Mouse (Mus musculus) erythroid progenitor cell, adult 5-6 weeks (primary cell): Measurements from ENCODE around the gene Etnk2. TPM values are rescaled to one million over a fixed set of nuclear protein-coding genes. Genes with fewer than 3 reads are reported as not detected.
A peak's percentile ranks its signal among the peaks of the same experiment; 100 is the strongest.

Experiments
- ATAC-seq: replicated peaks from 2 replicates; pipeline ENCODE4 v1.8.0; 2016; ENCODE audit warnings: moderate number of reproducible peaks, mild to moderate bottlenecking, moderate TSS enrichment, inconsistent platforms; ENCODE audit not compliant: poor library complexity, low FRiP score, severe bottlenecking
- total RNA-seq, 2 experiments: library from RNA; stranded (forward) in 1 of 2; stranded (reverse) in 1 of 2; fragments of 150-400 nt in 1 of 2; fragments of 186-747, 209-891 nt in 1 of 2; gene quantifications; 2 replicates each; pipeline versions ENCODE4 v1.2.3 to v1.2.4; 2015 to 2017; ENCODE audit warnings: low replicate concordance in 2 of 2

Gene Etnk2
- total RNA-seq, 2 experiments from 2014 or later: not detected

DNA sequence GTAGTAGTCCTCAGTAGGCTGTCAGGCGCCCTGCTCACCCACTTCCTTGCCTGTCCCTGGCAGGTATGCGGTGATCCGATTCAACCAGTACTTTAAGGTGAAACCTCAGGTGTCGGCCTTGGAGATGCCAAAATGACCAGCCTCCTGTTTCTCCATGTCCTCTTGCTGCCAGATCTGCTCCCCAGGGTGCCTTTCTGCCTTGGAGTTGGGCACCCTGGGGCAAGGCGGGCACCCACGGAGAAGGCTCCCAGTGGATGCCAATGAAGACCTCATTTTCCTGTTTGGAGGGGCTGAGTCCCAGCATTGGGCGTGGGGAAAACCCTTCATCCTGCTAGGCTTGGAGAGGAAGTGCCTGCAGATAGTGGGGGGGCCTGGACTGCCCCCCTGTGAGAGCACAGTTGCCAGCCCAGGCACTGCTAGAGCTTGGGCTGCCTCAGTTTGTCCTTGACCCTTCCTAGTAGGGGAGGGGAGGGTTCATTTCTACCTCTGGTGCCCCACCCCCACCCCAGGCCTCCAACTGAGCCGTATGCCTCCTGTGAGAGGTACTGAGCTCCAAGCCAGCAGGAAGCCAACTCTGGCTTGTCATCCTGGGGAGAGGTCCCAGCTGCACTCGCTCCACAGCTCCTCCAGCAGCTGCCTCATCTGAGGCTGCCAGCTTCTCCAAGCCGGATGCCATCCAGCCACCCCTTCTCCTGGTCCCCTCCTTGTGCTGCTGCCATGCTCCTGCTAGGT, 16.0 kb downstream of the Etnk2 start:
- no peak for ATAC-seq

DNA sequence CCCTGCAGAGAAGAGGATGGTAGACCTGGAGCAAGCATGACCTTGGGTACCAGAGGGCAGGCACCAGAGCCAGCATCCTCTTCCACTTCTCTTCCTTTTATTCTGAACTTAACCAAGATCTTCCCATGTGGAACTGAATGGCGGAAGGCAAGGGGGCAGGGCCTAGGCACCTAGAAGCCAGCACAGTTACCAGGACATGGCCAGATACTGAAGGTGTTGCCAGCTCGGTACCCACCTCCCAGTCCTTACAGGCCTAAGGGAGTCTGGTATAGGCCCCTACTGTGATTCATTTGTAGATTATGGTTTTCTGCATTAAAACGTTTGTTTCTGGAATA, 16.6 kb downstream of the Etnk2 start:
- ATAC-seq: no peak

DNA sequence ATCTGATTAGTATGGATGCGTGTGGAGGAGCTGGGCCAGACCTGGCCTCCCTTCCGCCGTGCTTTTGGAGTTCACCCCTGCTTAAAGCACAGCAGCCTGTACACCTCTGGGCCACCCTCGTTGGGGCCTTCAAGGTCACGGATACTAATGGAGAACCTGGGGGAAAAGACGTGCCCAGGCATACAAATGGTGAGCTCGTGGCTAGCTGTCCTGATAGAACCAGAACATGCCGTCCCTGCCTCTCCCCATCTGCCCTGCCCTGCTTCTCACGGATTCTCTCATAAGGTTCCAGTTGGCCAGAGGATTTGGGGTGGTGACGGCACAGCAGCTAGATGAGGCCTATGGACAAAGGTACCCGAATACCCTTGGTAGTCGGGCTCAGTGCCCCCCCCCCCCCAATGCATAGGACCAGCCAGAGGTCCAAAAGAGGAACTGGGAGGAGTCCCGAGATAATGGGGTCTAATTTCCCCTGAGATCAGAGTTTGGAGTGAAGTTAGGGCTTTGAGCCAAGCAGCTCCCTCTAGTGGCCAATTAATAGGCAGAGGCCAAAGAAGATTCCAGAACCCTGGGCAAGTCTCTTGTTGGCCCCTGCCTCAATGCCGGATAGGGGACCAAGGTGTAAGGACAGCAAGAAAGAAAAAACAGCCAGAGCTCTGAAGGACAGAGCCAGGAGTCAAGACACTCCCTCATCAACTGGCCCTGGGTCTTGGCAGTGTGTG, 17.1 kb downstream of the Etnk2 start:
- no peak for ATAC-seq

DNA sequence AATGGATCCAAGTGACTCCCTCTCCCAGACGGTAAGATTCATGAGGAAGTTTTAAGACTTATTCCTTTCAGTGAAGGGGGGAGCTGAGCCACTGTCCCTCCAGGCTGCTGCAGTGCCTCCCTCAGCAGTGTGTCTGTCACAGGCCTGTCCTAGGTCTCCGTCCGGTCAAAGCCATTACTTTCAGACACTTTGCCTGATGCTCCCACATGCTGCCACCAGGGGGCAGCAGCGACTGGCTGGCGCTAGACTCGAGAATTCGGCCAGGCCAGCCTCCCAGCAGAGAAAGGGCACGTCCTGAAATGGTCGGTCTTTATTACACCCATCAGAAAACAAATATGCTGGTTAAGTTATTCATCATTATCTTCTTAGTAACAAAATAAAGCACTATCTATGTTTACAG, 18.6 kb downstream of the Etnk2 start:
- ATAC-seq: peak; percentile 59; the same call in 1 of the 2 replicates

DNA sequence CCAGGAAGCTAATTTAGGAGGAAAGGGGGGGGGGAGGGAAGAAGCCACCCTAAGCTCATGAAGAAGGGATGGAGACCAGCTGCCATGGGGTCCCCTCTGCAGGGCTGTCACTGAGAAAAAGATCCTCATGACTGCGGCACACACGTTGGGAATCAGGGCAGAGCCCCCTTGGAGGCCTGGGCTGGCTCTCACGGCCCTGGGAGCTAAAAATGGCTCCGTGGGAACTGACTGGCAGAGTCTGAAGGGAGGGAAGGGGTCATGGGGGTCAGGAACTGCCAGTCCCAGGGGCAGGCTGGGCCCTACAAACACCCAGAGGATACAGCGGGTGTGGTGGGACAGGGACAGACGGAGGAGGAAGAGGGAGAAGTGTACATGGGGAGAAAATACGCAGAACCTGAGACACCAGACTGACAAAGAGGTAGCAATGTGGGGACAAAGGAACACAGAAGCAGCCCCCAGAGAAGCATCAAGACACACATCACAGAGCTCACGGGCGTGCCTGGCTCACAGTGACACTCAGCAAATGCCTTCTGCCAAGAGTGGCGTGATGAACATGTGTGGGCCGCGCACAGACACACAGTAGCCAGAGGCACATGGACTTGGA, 19.3 kb downstream of the Etnk2 start:
- ATAC-seq: no peak

DNA sequence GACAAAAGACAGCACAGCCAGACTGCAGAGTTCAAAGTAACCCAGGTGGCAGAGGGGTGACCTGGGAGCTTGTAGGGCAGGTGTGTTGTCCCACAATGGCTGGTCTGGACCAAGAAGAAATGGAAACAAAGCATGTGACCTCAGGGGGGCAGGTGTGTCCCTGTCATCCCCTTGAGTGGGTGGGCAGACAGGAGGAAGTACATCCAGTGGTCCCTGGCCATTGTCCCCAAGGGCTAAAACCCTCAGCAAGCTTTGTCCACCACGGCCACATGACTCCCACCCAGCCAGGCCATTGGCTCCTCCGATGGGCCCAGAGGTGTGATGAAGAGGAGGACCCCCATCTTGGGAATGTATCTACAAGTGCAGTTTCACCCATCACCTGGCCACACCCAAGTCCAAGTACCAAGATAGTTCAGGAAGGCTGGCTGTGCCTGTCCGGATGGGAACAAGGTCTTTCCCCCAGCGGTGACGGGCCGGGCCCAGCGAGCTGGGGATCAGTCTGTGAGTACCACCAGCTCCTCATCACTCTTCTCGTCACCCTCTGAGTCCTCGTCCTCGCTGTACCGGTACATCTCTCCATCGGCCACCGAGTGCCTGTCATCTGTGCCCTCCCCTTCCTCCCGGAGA, 19.9 kb downstream of the Etnk2 start:
- no peak for ATAC-seq

DNA sequence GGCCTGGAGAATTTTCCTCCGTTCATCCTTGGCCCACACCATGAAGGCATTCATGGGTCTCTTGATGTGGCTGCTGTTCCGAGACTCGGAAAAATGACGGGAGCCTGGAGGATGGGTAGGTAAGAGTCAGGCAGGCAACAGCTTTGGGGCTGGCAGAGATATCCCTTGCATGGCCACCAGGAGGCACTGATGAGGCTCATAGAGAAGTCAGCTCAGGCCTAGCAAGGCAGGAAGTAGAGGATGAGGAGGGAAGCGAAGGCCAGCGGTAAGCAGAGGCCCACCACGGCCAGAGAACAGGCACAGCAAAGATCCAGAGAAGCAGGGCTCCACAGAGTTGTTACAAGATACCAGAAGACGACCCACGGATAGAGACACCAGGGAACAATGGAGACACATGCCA, 22.1 kb downstream of the Etnk2 start:
- ATAC-seq: no peak

DNA sequence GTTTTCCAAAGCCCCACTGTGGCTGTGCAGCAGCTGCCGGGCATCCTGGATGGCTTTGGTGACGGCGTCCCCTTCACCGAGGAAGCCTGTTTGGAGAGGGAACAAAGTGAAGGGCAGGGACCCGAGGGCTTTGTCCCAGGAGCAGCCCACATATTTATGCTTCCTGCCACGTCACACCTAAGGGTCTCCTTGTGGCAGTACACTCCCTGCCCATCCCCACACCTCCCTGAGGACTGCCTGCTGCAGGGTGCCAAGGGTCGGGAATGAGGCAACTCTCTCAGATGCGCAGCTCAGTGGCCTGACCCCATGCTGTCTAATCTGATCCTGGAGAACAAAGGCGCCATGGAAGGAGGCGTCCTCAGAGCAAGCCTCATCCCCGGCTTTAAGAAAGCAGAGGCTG, 22.8 kb downstream of the Etnk2 start:
- no peak for ATAC-seq

DNA sequence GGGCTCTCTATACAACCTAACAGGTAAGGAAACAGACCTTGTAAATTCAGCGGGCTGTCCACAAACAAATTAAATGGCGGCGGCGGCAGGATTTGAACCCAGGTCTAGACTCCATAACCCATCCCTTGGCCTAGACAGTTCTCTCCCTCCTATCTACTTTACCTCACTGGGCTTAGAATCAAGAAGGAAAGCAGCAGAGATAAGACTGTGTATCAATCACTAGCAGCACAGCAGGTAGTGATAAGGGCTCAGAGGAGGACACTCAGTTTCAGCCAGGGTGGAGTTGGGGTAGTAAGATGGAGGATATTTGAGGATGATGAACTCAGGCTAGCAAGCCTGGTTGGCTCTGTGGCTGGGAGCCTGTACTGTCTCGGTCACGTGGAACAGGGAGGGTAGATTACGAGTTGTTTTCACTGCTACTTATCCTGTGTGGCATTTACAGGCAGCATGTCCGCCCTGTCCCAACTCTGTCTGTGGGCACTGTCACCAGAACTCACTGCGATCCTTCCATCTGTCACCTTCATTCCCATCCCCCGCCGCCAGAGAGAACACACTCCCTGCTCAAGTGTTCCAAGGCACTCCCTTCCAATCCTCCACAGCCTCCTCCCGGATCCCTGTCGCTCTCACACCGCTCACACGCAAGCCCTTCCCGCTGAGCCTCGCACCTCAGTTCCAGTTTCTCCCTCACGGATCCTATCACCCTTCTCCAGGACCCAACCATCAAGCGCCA, 24.3 kb downstream of the Etnk2 start:
- ATAC-seq: no peak

DNA sequence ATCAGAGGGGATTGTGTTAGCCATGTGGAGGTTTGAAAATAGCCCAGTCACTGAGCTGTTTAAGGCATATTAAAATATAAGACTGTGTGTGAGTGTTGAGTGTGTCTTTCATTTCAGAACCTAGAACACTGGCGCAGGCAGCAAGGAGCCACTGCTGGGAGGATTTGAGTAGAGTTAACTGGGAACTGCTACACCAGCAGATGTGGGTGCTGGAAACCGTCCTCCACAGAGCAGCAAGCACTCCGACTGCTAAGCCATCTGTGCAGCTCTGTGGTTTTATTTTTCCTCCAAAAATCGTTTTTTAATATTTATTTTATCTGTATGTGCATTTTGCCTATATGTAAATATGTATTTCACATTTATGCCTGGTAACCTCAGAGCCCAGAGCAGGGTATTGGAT, 31.3 kb downstream of the Etnk2 start:
- no peak for ATAC-seq

DNA sequence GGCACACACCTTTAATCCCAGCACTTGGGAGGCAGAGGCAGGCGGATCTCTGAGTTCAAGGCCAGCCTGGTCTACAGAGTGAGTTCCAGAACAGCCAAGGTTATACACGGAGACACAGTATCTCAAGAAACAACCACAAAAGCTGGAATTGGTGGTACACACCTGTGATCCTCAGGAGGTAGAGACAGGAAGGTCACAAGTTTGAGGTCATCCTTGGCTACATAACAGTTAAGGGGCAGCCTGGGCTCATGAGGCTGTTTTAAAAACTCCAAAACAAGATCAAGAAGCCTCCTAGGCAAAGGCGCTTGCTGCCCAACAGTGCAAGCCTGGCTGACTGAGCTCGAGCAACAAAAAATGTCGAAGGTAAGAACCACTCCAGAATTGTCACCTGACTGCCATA, 33.3 kb downstream of the Etnk2 start:
- ATAC-seq: no peak

DNA sequence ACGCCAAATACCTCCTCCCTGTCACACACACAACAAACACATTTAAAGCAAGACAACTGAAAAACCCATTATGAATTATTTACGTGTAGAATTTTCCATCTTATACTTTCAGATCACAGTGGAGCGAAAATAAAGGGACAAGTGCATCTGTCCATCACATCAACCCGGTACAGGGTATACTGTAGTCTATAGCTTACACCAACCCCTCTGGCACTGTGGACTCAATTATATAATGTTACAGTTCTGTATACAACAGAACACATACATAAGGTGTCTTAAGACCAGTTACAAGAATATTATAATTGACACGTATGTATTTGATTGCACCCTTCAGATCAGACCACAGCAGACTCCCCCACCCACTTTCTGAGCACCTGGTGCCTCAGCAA, 33.7 kb downstream of the Etnk2 start:
- no peak for ATAC-seq

DNA sequence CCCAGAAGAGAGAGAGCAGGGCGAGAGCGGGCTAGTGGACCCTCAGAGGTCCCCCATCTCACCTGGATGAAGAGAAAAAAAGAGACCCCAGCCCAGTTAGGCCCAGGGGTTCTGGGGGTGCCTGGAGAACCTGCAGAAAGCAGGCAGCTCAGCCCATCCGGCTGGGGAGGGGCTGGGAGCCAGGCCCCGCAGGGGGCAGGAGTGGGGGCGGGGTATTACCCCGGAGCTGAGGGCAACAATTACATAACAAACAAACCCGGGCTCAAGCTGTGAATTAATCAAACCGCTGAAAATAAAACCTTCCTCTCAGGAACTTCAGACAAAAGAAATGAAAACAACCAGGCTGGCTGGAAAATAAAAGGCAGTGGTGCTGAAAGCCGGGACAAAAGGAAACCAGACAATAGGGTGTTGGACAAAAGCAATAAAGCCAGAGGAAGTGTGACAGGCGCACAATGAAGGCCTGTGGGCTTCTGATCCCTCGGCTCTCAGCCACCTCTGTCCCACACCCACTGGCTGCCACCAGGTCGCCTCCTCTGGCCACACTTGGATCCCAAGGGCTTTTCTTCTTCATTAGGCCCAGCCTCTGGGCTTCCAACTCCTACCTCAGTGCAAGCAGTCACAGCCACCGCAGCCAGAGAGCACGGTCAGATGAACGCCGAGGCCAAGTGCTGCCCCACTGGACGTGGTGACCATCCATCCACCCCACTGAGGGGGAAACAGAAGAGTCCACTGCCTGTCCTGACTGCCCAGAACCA, 34.3 kb downstream of the Etnk2 start:
- ATAC-seq: no peak

DNA sequence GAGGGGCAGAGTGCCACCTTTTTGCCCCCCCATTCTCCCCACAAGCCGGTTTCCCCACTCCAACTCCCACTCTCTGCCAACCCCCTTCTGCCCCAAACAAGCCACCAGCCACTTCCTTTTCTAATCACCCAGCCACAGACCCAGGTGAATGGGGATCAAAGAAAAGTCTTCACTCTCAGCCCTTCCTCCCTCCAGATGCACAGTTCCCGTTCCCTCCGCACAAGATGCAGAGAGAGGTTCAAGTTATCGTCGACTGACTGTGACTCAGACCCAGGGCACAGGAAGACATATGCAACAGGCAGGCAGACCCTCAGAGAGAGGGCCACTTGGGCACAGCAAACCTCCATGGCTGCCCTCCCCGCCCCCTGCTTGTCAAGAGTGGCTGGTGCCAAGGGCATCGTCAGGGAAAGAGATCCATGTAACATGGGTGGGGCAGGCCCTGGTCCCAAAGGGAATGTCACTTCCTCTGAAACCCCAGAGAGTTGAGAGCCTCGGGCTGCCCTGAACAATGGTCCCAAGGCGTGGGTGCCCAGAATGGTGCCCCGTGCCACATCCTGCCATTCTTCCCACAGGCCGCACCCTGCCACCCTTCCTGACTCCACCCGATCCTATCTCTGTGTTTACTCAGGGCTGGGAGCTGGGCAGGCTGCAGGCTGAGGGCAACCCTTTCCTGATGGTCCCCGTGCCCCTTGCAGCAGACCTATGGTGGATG, 36.8 kb downstream of the Etnk2 start:
- no peak for ATAC-seq

DNA sequence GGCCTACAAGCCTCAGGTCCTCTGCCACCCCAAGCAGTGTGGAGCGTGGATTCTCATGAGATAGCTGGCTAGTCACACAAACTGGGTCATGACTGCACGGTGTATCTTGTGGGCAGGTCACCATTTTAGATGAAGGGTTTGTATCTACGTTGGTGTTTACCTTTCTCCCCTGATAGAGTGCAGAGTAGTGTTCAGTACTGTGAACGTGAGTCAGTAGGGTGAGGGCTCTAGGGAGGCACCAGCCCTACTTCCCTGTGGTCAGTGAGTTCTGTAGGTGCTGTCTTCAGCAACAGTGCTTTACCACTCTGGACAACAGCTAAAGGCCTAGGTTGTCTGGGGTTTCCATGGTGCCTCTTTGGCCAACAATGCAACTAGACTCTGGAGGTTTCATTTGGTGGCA, 40.6 kb downstream of the Etnk2 start:
- ATAC-seq: no peak

DNA sequence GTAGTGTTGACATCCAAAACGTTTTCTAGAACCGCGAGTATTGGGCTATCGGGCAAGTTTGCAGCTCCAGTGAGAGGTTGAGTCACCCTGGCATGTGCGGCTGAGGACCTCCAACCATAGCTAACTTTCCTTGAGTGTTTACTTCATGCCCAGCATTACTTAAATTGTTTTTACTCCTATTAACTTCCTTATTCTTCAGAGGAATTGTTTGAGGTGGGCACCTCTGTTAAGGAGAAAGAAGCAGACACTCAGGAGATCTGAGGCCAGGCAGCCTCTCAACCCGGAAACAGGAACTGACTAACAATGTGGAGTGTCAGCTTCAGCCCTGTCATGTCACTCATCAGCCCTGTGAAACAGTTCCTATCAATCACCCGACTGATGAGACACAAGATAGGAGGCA, 43.2 kb downstream of the Etnk2 start:
- ATAC-seq: no peak

DNA sequence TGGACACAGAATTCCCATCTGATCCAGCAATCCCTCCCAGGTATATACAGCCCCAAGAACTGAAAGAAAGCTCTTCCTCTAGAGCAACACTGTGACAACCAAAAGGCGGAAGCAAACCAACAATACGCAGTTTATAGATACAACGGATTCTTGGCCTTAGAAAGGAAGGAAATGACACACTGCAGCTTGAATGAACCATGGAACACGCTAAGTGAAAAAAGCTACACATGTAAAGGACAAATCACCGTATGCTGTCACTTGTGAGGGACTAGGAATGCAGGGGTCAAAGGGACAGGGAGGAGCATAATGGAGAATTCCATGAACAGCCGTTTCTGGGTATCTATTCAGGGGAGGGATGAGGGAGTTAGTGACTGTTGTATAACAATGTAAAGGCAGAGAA, 44.1 kb downstream of the Etnk2 start:
- ATAC-seq: no peak

DNA sequence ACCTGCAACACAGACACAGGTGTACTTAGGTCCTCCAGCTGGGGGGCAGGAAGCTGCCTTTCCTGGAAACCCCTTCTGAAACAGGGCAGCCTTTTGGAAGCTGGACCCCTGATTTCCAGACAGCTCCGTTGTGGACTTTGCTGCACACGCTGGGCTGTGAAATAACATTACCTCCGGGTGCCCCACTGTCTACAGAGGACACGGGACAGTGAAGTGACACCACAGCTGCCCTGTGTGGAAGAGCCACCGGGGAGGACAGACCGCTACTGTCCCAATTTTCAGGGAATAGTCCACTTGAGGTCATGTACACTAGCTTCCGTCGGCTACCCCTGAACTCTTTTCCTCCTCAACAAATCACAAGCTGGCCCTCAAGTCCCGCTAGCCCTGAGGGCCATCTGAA, 44.9 kb downstream of the Etnk2 start:
- ATAC-seq: no peak

DNA sequence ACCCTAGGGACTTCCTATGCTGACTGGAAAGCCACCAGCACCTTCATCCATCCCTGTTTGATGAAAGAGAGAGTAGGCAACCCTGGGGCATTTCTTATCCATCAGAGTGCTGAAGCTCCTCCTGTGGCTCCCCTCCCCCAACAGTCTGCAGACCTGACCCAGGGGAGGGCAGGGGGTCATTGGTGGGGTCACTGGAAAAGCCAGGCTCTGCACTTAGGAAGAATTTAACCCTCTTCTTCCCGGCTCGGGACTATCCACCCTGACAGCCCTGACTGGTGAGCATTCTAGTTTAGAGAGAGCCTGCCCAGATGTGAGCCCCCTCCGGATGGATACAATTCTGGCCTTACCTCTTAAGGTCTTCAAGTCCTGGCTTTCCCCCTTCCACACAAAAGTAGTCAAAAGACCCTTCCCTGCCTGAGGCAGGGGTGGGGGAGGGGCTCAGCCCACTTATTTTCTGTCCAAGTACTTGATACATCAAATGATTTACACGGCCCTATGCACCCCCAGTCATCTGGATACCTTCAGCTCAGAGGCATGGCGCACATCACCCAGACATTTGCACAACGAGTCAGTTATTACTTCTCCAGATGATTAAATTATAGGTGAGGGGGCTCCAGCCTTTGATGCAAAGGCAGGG, 45.6 kb downstream of the Etnk2 start:
- ATAC-seq: no peak
